Mouse (Mus musculus) liver, embryonic 14.5 days (tissue): Measurements from ENCODE around the gene Insrr. TPM values are rescaled to one million over a fixed set of nuclear protein-coding genes. Genes with fewer than 3 reads are reported as not detected.

Experiments
- ATAC-seq: fragments of 200-750 bp; cut with Nextera tagmentation; 2 replicates; pipeline ENCODE4 v1.8.0; 2017; ENCODE audit warnings: moderate number of reproducible peaks, mild to moderate bottlenecking, moderate library complexity; ENCODE audit not compliant: insufficient read depth
- DNase-seq, 3 experiments: peaks; one replicate each; pipeline ENCODE4 v3.0.0-alpha.2; 2012 to 2013; ENCODE audit warnings: low read depth in 3 of 3, low spot score in 3 of 3
- H3K27ac ChIP-seq: fragments of 300-500 bp; sonication (generic); 2 replicates; pipeline ENCODE4 v1.5.1; 2014; ENCODE audit warnings: moderate library complexity, mild to moderate bottlenecking, control low read depth, inconsistent platforms
- H3K27me3 ChIP-seq: fragments of 300-500 bp; sonication (generic); 2 replicates; pipeline ENCODE4 v1.6.1; 2014; ENCODE audit warnings: mild to moderate bottlenecking, low read length, moderate library complexity; ENCODE audit not compliant: control insufficient read depth, insufficient read depth
- H3K36me3 ChIP-seq: fragments of 300-500 bp; sonication (generic); replicated peaks from 2 replicates; pipeline ENCODE4 v1.6.1; 2014; ENCODE audit warnings: low read depth; ENCODE audit not compliant: control insufficient read depth, insufficient read depth
- H3K4me1 ChIP-seq, 2 experiments: fragments of 200-500 bp in 1 of 2; fragments of 300-500 bp in 1 of 2; sonication (generic) in 1 of 2; replicated peaks; 2 replicates each; pipeline ENCODE4 v1.6.1; 2012 to 2014; ENCODE audit warnings: antibody characterized with exemption in 1 of 2, inconsistent platforms in 1 of 2, low read length in 1 of 2; ENCODE audit not compliant: control insufficient read depth in 2 of 2, insufficient read depth in 2 of 2
- H3K4me2 ChIP-seq: fragments of 300-500 bp; sonication (generic); 2 replicates; pipeline ENCODE4 v1.6.1; 2014; ENCODE audit warnings: low read depth, mild to moderate bottlenecking, control low read depth, moderate library complexity
- H3K4me3 ChIP-seq, 2 experiments: fragments of 200-500 bp in 1 of 2; fragments of 300-500 bp in 1 of 2; sonication (generic) in 1 of 2; 2 replicates each; pipeline ENCODE4 v1.5.1; 2012 to 2014; ENCODE audit warnings: low read depth in 2 of 2, low read length in 2 of 2, mild to moderate bottlenecking in 2 of 2, control low read depth in 1 of 2, inconsistent platforms in 1 of 2, moderate library complexity in 1 of 2; ENCODE audit not compliant: insufficient read depth in 1 of 2
- H3K9ac ChIP-seq: fragments of 300-500 bp; sonication (generic); replicated peaks from 2 replicates; pipeline ENCODE4 v1.6.1; 2014; ENCODE audit warnings: mild to moderate bottlenecking, control low read depth, moderate library complexity
- H3K9me3 ChIP-seq: fragments of 300-500 bp; sonication (generic); 2 replicates; pipeline ENCODE4 v1.6.1; 2016; ENCODE audit warnings: low read length, mixed read lengths; ENCODE audit not compliant: control insufficient read depth
- CTCF ChIP-seq: IDR thresholded peaks from 2 replicates; pipeline ENCODE4 v1.5.1; 2016; ENCODE audit warnings: antibody characterized with exemption, low read depth, control low read depth
- EP300 ChIP-seq: IDR thresholded peaks from 2 replicates; pipeline ENCODE4 v1.6.1; 2016; ENCODE audit warnings: antibody characterized with exemption, low read depth
- WGBS: fragments of 180-500 bp; shearing (Covaris S2); extraction: QIAGEN DNeasy Blood & Tissue Kit; methylation state at CpG from one replicate; pipeline ENCODE4 v1.1.7; 2014; ENCODE audit not compliant: insufficient replicate concordance; 5-methylcytosine and 5-hydroxymethylcytosine counted together
- polyA plus RNA-seq, 2 experiments: library from polyadenylated mRNA; depleted of rRNA in 1 of 2; stranded (reverse) in 1 of 2; unstranded in 1 of 2; fragments of >200 nt; fragmentation: Nextera tagmentation in 1 of 2; extraction: Ambion mirVana in 1 of 2; gene quantifications; 2 replicates each; pipeline versions ENCODE4 v1.2.1 to v1.2.3; 2012 to 2014

Insrr gene
- polyA plus RNA-seq, 2 experiments = 0.02 TPM; not detected in 1

DNA sequence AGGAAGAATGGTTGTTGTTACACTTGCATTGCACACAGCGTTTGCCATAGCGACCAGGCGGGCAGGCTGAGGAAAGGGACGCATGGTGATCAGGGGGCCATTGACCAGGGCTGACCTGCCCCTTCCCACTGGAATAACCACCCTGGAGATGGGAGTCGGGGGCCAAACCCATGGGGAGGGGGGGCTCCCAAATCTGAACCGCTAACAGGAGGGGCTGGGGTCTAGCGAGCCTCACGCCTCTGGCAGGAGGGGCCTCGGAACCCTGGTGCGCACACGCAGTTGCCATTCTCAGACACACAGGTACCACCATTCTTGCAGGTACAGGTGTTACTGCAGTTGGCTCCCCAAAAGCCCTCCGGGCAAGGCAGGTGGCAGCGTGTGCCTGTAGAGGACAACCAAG, 42.9 kb upstream of the Insrr start:
- Histone ChIP-seq H3K4me3 (no peak overlapping the region), H3K9ac (no peak overlapping the region), H3K4me1 (no peaks in the 10 kb centered on the region), H3K9me3 (no peaks in the 10 kb centered on the region), H3K27me3 (no peaks in the 10 kb centered on the region), H3K27ac (no peak overlapping the region), H3K4me2 (no peak overlapping the region), H3K36me3 (no peaks in the 10 kb centered on the region)
- WGBS = 82% methylated on average over 13 of the region's 13 CpGs
- DNase-seq = no peak
- no peak for ATAC-seq
- TF ChIP-seq CTCF (no peak), EP300 (no peak)

- no peak overlapping the region for H3K9ac ChIP-seq
- ATAC-seq (peak; percentile 48; the same call in 1 of the 2 replicates), DNase-seq (no peak)
- H3K9me3 ChIP-seq = no peaks in the 10 kb centered on the region
- no peak overlapping the region for H3K4me2 ChIP-seq
- no peaks in the 10 kb centered on the region for H3K36me3 ChIP-seq
- H3K4me3 ChIP-seq = no peak overlapping the region
- H3K27me3 ChIP-seq = no peaks in the 10 kb centered on the region
- peak; percentile 93 for TF ChIP-seq CTCF
- no peak for TF ChIP-seq EP300
- WGBS = 20% methylated on average over 24 of the region's 24 CpGs
- no peaks in the 10 kb centered on the region for H3K4me1 ChIP-seq
- H3K27ac ChIP-seq = no peak overlapping the region
Measured at GRCm38 (mm10) chr3:87755964-87756363, 40.8 kb upstream of the Insrr start.

- H3K4me3 ChIP-seq = no peak overlapping the region
- WGBS = 72% methylated on average over 20 of the region's 20 CpGs
- no peak for TF ChIP-seq CTCF
- TF ChIP-seq EP300 = no peak
- no peak overlapping the region for H3K27ac ChIP-seq
- no peak overlapping the region for H3K9ac ChIP-seq
- DNase-seq = no peak
- no peak for ATAC-seq
- H3K27me3 ChIP-seq = no peaks in the 10 kb centered on the region
- H3K4me2 ChIP-seq = no peak overlapping the region
- H3K36me3 ChIP-seq = no peaks in the 10 kb centered on the region
- no peaks in the 10 kb centered on the region for H3K9me3 ChIP-seq
- H3K4me1 ChIP-seq = no peaks in the 10 kb centered on the region
Measured at GRCm38 (mm10) chr3:87756488-87756887, 40.3 kb upstream of the Insrr start.

GRCm38 (mm10) chr3:87758641-87759040, 38.1 kb upstream of the Insrr start:
- 38% methylated on average over 5 of the region's 5 CpGs for WGBS
- DNase-seq (no peak), ATAC-seq (no peak)
- Histone ChIP-seq H3K9me3 (no peaks in the 10 kb centered on the region), H3K4me1 (no peaks in the 10 kb centered on the region), H3K27ac (no peak overlapping the region), H3K9ac (no peak overlapping the region), H3K27me3 (no peaks in the 10 kb centered on the region), H3K4me2 (no peak overlapping the region), H3K4me3 (no peak overlapping the region), H3K36me3 (no peaks in the 10 kb centered on the region)
- TF ChIP-seq EP300 (no peak), CTCF (no peak)

GRCm38 (mm10) chr3:87761408-87762375, 35.1 kb upstream of the Insrr start:
- Histone ChIP-seq H3K27me3 (no peaks in the 10 kb centered on the region; the same call in 1 of the 2 replicates), H3K9me3 (no peaks in the 10 kb centered on the region), H3K27ac (no peak overlapping the region), H3K36me3 (no peaks in the 10 kb centered on the region), H3K9ac (no peak overlapping the region), H3K4me1 (no peaks in the 10 kb centered on the region; a peak in 1 of 4 replicates), H3K4me3 (no peak overlapping the region), H3K4me2 (no peak overlapping the region)
- TF ChIP-seq EP300 = no peak
- ATAC-seq (no peak), DNase-seq (no peak)
- WGBS = 51% methylated on average over 20 of the region's 20 CpGs
